8 mouse cellular contexts compared by ENCODE assay signal in the genomic region with DNA sequence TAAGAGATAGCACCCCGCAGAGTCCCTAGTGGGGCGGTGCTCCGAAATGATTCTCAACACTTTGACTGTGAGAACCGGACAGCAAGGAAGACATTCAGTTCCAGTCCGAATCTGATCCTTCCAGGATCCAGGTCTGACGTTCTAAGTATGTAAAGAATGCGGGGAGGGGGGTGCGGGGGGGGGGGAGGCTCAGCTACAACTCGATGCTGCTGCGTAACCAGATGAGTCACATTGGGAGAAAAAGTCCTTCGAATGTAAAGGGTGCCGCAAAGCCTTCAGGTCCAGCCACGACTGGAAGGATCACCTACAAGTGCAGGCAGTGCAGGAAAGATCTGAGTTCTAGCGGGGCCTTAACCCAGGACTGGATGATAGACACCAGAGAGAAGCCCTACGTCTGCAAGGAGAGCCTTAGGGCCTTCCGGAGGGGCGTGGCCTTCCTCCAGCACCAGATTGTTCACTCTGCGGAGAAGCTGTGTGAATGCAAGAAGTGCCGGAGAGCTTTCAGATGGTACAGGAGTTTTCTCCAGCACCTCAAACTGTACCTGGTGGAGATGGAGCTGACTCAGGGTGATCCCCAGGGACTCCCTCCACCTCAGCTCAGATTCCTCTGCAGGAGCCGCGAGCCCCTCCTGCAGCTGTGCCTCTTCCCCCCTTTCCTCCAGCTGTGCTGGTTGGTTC. TPM values are rescaled to one million over a fixed set of nuclear protein-coding genes. Genes with fewer than 3 reads are reported as not detected.
A peak's percentile ranks its signal among the peaks of the same experiment; 100 is the strongest.
DNase-seq lines count a peak whose midpoint lies in the region; ATAC-seq and TF ChIP-seq lines count a peak whose summit lies in the region.

No protein-coding gene starts in this region.

- no peaks in the 10 kb centered on the region for H3K9me3 ChIP-seq in embryonic facial prominence, embryonic 15.5 days (replicated peaks)
- H3K9me3 ChIP-seq in heart, embryonic 14.5 days (ENCODE audit: control insufficient read depth, low read length): no peaks in the 10 kb centered on the region
- H3K9me3 ChIP-seq in kidney, postnatal 0 days (replicated peaks; ENCODE audit: low read length): no peaks in the 10 kb centered on the region

- peaks cover 21% of the 10 kb centered on the region for H3K4me1 ChIP-seq in embryonic facial prominence, embryonic 15.5 days
- peaks cover 7 to 16% of the 10 kb centered on the region in 2 experiments; a peak in 3 of 4 replicates for H3K4me1 ChIP-seq in heart, embryonic 14.5 days (ENCODE audit: control insufficient read depth in 2 of 2, insufficient read depth in 2 of 2, low read length in 2 of 2)
- peaks cover 3% of the 10 kb centered on the region; the same call in 1 of the 2 replicates for H3K4me1 ChIP-seq in kidney, postnatal 0 days (replicated peaks; ENCODE audit: insufficient read depth, low read length)

- 10% methylated on average over 21 of the region's 21 CpGs for WGBS in embryonic facial prominence, embryonic 15.5 days
- 12% methylated on average over 19 of the region's 21 CpGs for WGBS in heart, embryonic 14.5 days
- 15% methylated on average over 21 of the region's 21 CpGs for WGBS in kidney, postnatal 0 days

- no peaks in the 10 kb centered on the region for H3K36me3 ChIP-seq in embryonic facial prominence, embryonic 15.5 days
- no peaks in the 10 kb centered on the region for H3K36me3 ChIP-seq in heart, embryonic 14.5 days (ENCODE audit: control insufficient read depth, insufficient read depth, low read length)
- no peaks in the 10 kb centered on the region for H3K36me3 ChIP-seq in kidney, postnatal 0 days (ENCODE audit: insufficient read depth, low read length)

- ATAC-seq in embryonic facial prominence, embryonic 15.5 days (ENCODE audit: insufficient number of reproducible peaks, low FRiP score, low TSS enrichment, low read depth): peak; percentile 77
- peak; percentile 42; the same call in 1 of the 2 replicates for ATAC-seq in heart, embryonic 14.5 days (ENCODE audit: insufficient number of reproducible peaks, insufficient read depth, low FRiP score, low read depth)
- ATAC-seq in kidney, postnatal 0 days (replicated peaks; ENCODE audit: low FRiP score, low read depth): peak; percentile 66; the same call in 1 of the 2 replicates
- ATAC-seq in cerebellum, adult (ENCODE audit: insufficient number of reproducible peaks, low FRiP score, low TSS enrichment): no peak

- DNase-seq in urinary bladder, adult 18-20 months (ENCODE audit: low spot score in 2 of 2): peak; percentile 25 to 49
- no peak for DNase-seq in urinary bladder, postnatal 10 days (ENCODE audit: low spot score)
- DNase-seq in kidney, postnatal 0 days (ENCODE audit: low spot score): peak; percentile 80
- peak; percentile 46 for DNase-seq in lung, postnatal 25 days (ENCODE audit: low spot score)
- peak; percentile 37 for DNase-seq in skeletal muscle tissue, adult 2 months (ENCODE audit: low read depth, low spot score)

- no peaks in the 10 kb centered on the region for H3K27me3 ChIP-seq in embryonic facial prominence, embryonic 15.5 days
- no peaks in the 10 kb centered on the region for H3K27me3 ChIP-seq in heart, embryonic 14.5 days (ENCODE audit: control insufficient read depth, insufficient read depth, low read length)
- H3K27me3 ChIP-seq in kidney, postnatal 0 days (ENCODE audit: insufficient read depth, low read length): no peaks in the 10 kb centered on the region

- peak overlapping the region; percentile 33; the same call in 1 of the 2 replicates for H3K9ac ChIP-seq in embryonic facial prominence, embryonic 15.5 days
- peak overlapping the region; percentile 71 for H3K9ac ChIP-seq in heart, embryonic 14.5 days (ENCODE audit: low read length)
- peak overlapping the region; percentile 52 for H3K9ac ChIP-seq in kidney, postnatal 0 days (ENCODE audit: low read depth, low read length)

- peak overlapping the region; percentile 86 for H3K4me2 ChIP-seq in embryonic facial prominence, embryonic 15.5 days (replicated peaks)
- H3K4me2 ChIP-seq in heart, embryonic 14.5 days (ENCODE audit: low read length): peak overlapping the region; percentile 90
- peak overlapping the region; percentile 63 for H3K4me2 ChIP-seq in kidney, postnatal 0 days (ENCODE audit: low read length)

- peak overlapping the region; percentile 45 for H3K4me3 ChIP-seq in embryonic facial prominence, embryonic 15.5 days (replicated peaks)
- H3K4me3 ChIP-seq in heart, embryonic 14.5 days (ENCODE audit: control insufficient read depth in 1 of 2, insufficient read depth in 1 of 2, low read depth in 1 of 2, low read length in 2 of 2): peak overlapping the region; percentile 43
- H3K4me3 ChIP-seq in kidney, postnatal 0 days (replicated peaks; ENCODE audit: low read depth, low read length): peak overlapping the region; percentile 28

- peak overlapping the region; percentile 88 for H3K27ac ChIP-seq in embryonic facial prominence, embryonic 15.5 days (replicated peaks)
- H3K27ac ChIP-seq in heart, embryonic 14.5 days (replicated peaks in 1 of 2; ENCODE audit: control insufficient read depth in 1 of 2, insufficient read depth in 1 of 2, low read depth in 2 of 2, low read length in 2 of 2): peak overlapping the region; percentile 23 to 64; a peak in 3 of 4 replicates
- H3K27ac ChIP-seq in kidney, postnatal 0 days: peak overlapping the region; percentile 38

- TF ChIP-seq CTCF in kidney, postnatal 0 days (IDR thresholded peaks at IDR 0.05; ENCODE audit: low read depth): no peak

RNA-seq across cellular contexts. Expression of a gene that starts 10.8 kb away (rescaled TPM):
- 799 and 857 TPM in 2 replicates for polyA plus RNA-seq in embryonic facial prominence, embryonic 15.5 days (2015; fragmentation: Nextera tagmentation; extraction: Ambion mirVana)
- polyA plus RNA-seq in heart, embryonic 14.5 days (2014; fragmentation: Nextera tagmentation; extraction: Ambion mirVana): 514 and 578 TPM in 2 replicates
- 911 and 953 TPM in 2 replicates for polyA plus RNA-seq in kidney, postnatal 0 days (2015; fragmentation: Nextera tagmentation; extraction: Ambion mirVana)

RNA-seq across cellular contexts. Expression of a gene that starts 42.5 kb away (rescaled TPM):
- 6.6 and 7.7 TPM in 2 replicates for polyA plus RNA-seq in embryonic facial prominence, embryonic 15.5 days (2015; fragmentation: Nextera tagmentation; extraction: Ambion mirVana)
- 0.05 TPM in 1 of 2 replicates, not detected in the other for polyA plus RNA-seq in heart, embryonic 14.5 days (2014; fragmentation: Nextera tagmentation; extraction: Ambion mirVana)
- 0.71 and 0.79 TPM in 2 replicates for polyA plus RNA-seq in kidney, postnatal 0 days (2015; fragmentation: Nextera tagmentation; extraction: Ambion mirVana)

Comparison
In these comparisons a context has a peak if more than half of its experiments do, and no peak if none do; other contexts are left out.
1. H3K27ac ChIP-seq: peak in every context shown above with its lines; median percentile 88 in embryonic facial prominence, embryonic 15.5 days; 44 in heart, embryonic 14.5 days; 38 in kidney, postnatal 0 days.